Comparison of ENCODE assay signal across 35 mouse cellular contexts in genomic region chr6:135162861-135163260, GRCm38 (mm10). TPM values are rescaled to one million over a fixed set of nuclear protein-coding genes. Genes with fewer than 3 reads are reported as not detected.
DNase-seq lines count a peak whose midpoint lies in the region; ATAC-seq and TF ChIP-seq lines count a peak whose summit lies in the region.
"Had no signal": no experiment of that assay in that cellular context is flagged by ENCODE, and none has a peak within 500 bp of the region (broad histone marks: within the 10 kb centered on the region; RNA-seq: fewer than 3 reads in every experiment).

No protein-coding gene starts in this region.

- no peaks in the 10 kb centered on the region for H3K36me3 ChIP-seq in heart, embryonic 12.5 days
- H3K36me3 ChIP-seq in spleen, adult 2 months (ENCODE audit: control insufficient read depth, insufficient read depth, low read length), result no peaks in the 10 kb centered on the region
- H3K36me3 ChIP-seq in liver, embryonic 15.5 days (replicated peaks), result peaks cover 53% of the 10 kb centered on the region
- H3K36me3 ChIP-seq: embryonic facial prominence, embryonic 13.5 days; heart, embryonic 15.5 days; hindbrain, embryonic 15.5 days; intestine, embryonic 15.5 days; midbrain, embryonic 12.5 days had no signal

- 42% methylated on average over 4 of the region's 4 CpGs for WGBS in heart, embryonic 12.5 days
- 52% methylated on average over 4 of the region's 4 CpGs for WGBS in spleen, adult 2 months
- 27% methylated on average over 4 of the region's 4 CpGs for WGBS in liver, embryonic 15.5 days (ENCODE audit: insufficient replicate concordance)

- no peaks in the 10 kb centered on the region for H3K9me3 ChIP-seq in heart, embryonic 12.5 days (replicated peaks)
- no peaks in the 10 kb centered on the region for H3K9me3 ChIP-seq in liver, embryonic 15.5 days (replicated peaks)
- H3K9me3 ChIP-seq: embryonic facial prominence, embryonic 13.5 days; heart, embryonic 15.5 days; hindbrain, embryonic 15.5 days; intestine, embryonic 15.5 days; midbrain, embryonic 12.5 days had no signal

- DNase-seq in heart, adult 18-20 months, result no peak
- DNase-seq in spleen, adult 2 months (ENCODE audit: low read depth in 1 of 2, low spot score in 2 of 2), result no peak
- no peak for DNase-seq in spleen, postnatal 36 days (ENCODE audit: low spot score in 2 of 2)
- no peak for DNase-seq in cerebellum, postnatal 10 days
- DNase-seq in urinary bladder, adult 2 months (ENCODE audit: low spot score), result no peak
- no peak for DNase-seq in left cerebral cortex, postnatal 4 days
- DNase-seq: adrenal gland, adult 8-10 months; B cell, adult 2 months; cerebellum, adult 18-20 months; cerebellum, postnatal 25 days; embryo, embryonic 11 days; gastrocnemius, adult 2 months; heart, postnatal 4 days; kidney, postnatal 36 days; lung, postnatal 4 days; right cerebral cortex, postnatal 25 days; spleen, adult 18-20 months; thymus, postnatal 14 days had no signal

- no peak overlapping the region for H3K4me2 ChIP-seq in heart, embryonic 12.5 days
- peak overlapping the region; percentile 50 for H3K4me2 ChIP-seq in liver, embryonic 15.5 days
- H3K4me2 ChIP-seq: embryonic facial prominence, embryonic 13.5 days; heart, embryonic 15.5 days; hindbrain, embryonic 15.5 days; intestine, embryonic 15.5 days; midbrain, embryonic 12.5 days had no signal

- H3K4me3 ChIP-seq in heart, embryonic 12.5 days, result no peak overlapping the region
- H3K4me3 ChIP-seq in spleen, adult 2 months (ENCODE audit: extremely low read depth, insufficient read depth, insufficient read length), result no peak overlapping the region
- H3K4me3 ChIP-seq in liver, embryonic 15.5 days (replicated peaks), result peak overlapping the region; percentile 16; the same call in 1 of the 2 replicates
- H3K4me3 ChIP-seq: embryonic facial prominence, embryonic 13.5 days; gastrocnemius, adult 2 months; heart, embryonic 15.5 days; hindbrain, embryonic 15.5 days; intestine, embryonic 15.5 days; midbrain, embryonic 12.5 days had no signal

- intact Hi-C loops in left cerebral cortex, postnatal 4 days (cut with DNase I), result no loop called here

- no peak for TF ChIP-seq CTCF in spleen, adult 2 months (IDR thresholded peaks at IDR 0.05; ENCODE audit: extremely low read depth, insufficient read depth, insufficient read length, insufficient replicate concordance)

- peaks cover 22% of the 10 kb centered on the region for H3K4me1 ChIP-seq in heart, embryonic 12.5 days (replicated peaks)
- H3K4me1 ChIP-seq in spleen, adult 2 months (ENCODE audit: control insufficient read depth, insufficient read depth, insufficient read length), result no peaks in the 10 kb centered on the region
- H3K4me1 ChIP-seq in liver, embryonic 15.5 days (replicated peaks), result peaks cover 79% of the 10 kb centered on the region

- ATAC-seq in heart, embryonic 12.5 days (ENCODE audit: insufficient number of reproducible peaks, low FRiP score), result no peak
- ATAC-seq in liver, embryonic 15.5 days (ENCODE audit: insufficient read depth), result no peak
- ATAC-seq: activated CD4-positive, CD25-positive, alpha-beta regulatory T cell, adult 4 months; forebrain, embryonic 14.5 days; intestine, embryonic 15.5 days had no signal

- 0 out of 2 replicates have a peak, but pooled peaks cover 6% of the 10 kb centered on the region for H3K27me3 ChIP-seq in heart, embryonic 12.5 days (replicated peaks)
- no peaks in the 10 kb centered on the region for H3K27me3 ChIP-seq in spleen, adult 2 months (ENCODE audit: control insufficient read depth, insufficient read depth, low read length)
- H3K27me3 ChIP-seq in liver, embryonic 15.5 days, result no peaks in the 10 kb centered on the region
- H3K27me3 ChIP-seq: CH12.LX; embryonic facial prominence, embryonic 13.5 days; heart, embryonic 15.5 days; hindbrain, embryonic 15.5 days; intestine, embryonic 15.5 days had no signal

- TF ChIP-seq POLR2A in spleen, adult 2 months (IDR thresholded peaks at IDR 0.05; ENCODE audit: low read depth, low read length), result no peak

- H3K9ac ChIP-seq in heart, embryonic 12.5 days, result no peak overlapping the region
- peak overlapping the region; percentile 13 for H3K9ac ChIP-seq in liver, embryonic 15.5 days
- H3K9ac ChIP-seq: embryonic facial prominence, embryonic 13.5 days; heart, embryonic 15.5 days; hindbrain, embryonic 15.5 days; intestine, embryonic 15.5 days; midbrain, embryonic 12.5 days had no signal

- peak overlapping the region; percentile 69 for H3K27ac ChIP-seq in heart, embryonic 12.5 days (ENCODE audit: poor library complexity, severe bottlenecking)
- H3K27ac ChIP-seq in spleen, adult 2 months (ENCODE audit: insufficient read depth, low read length), result peak overlapping the region; percentile 5; the same call in 1 of the 2 replicates
- peak overlapping the region; percentile 77 for H3K27ac ChIP-seq in liver, embryonic 15.5 days (replicated peaks)
- H3K27ac ChIP-seq: embryonic facial prominence, embryonic 13.5 days; gastrocnemius, adult 2 months; heart, embryonic 15.5 days; hindbrain, embryonic 15.5 days; intestine, embryonic 15.5 days; midbrain, embryonic 12.5 days had no signal

RNA-seq across cellular contexts. Expression of gene Fam234b, which starts 34.9 kb away (rescaled TPM):
- 9.0 and 10.7 TPM in 2 replicates for polyA plus RNA-seq in heart, embryonic 12.5 days (2016; fragmentation: Nextera tagmentation; extraction: Ambion mirVana)
- 1 to 10 TPM; 7.7 to 9.0 TPM for total RNA-seq in heart, adult 18-20 months (2021)
- 13.5 and 16.3 TPM in 2 replicates for polyA plus RNA-seq in spleen, adult 2 months (2012; rRNA removed)
- 30.3 and 34.4 TPM in 2 replicates for polyA plus RNA-seq in liver, embryonic 15.5 days (2015; fragmentation: Nextera tagmentation; extraction: Ambion mirVana)
- 5.6 and 5.9 TPM in 2 replicates for polyA plus RNA-seq in urinary bladder, adult 2 months (2012; rRNA removed)
- 10 to 100 TPM; 86.1 to 92.1 TPM for total RNA-seq in left cerebral cortex, postnatal 4 days (2021)

RNA-seq across cellular contexts. Expression of gene Hebp1, which starts 35.0 kb away (rescaled TPM):
- polyA plus RNA-seq in heart, embryonic 12.5 days (2016; fragmentation: Nextera tagmentation; extraction: Ambion mirVana), result 14.8 and 16.0 TPM in 2 replicates
- 10 to 100 TPM; 64.7 to 68.9 TPM for total RNA-seq in heart, adult 18-20 months (2021)
- 52.5 and 53.8 TPM in 2 replicates for polyA plus RNA-seq in spleen, adult 2 months (2012; rRNA removed)
- polyA plus RNA-seq in liver, embryonic 15.5 days (2015; fragmentation: Nextera tagmentation; extraction: Ambion mirVana), result 116 and 117 TPM in 2 replicates
- polyA plus RNA-seq in urinary bladder, adult 2 months (2012; rRNA removed), result 40.7 and 41.8 TPM in 2 replicates
- 10 to 100 TPM; 14.6 to 19.7 TPM for total RNA-seq in left cerebral cortex, postnatal 4 days (2021)
- total RNA-seq: CH12.LX had no signal

RNA-seq across cellular contexts. Expression of gene Gprc5d, which starts 44.8 kb away (rescaled TPM):
- polyA plus RNA-seq in heart, embryonic 12.5 days (2016; fragmentation: Nextera tagmentation; extraction: Ambion mirVana), result not detected in 2 replicates
- not detected for total RNA-seq in heart, adult 18-20 months (2021)
- polyA plus RNA-seq in spleen, adult 2 months (2012; rRNA removed), result 0.09 and 0.25 TPM in 2 replicates
- polyA plus RNA-seq in liver, embryonic 15.5 days (2015; fragmentation: Nextera tagmentation; extraction: Ambion mirVana), result 0.08 and 0.15 TPM in 2 replicates
- polyA plus RNA-seq in urinary bladder, adult 2 months (2012; rRNA removed), result 0.07 TPM in 2 replicates
- not detected for total RNA-seq in left cerebral cortex, postnatal 4 days (2021)
- total RNA-seq: adrenal gland, adult 8-10 months; CH12.LX; G1E; gastrocnemius, adult 2 months; gastrocnemius, postnatal 4 days; left cerebral cortex, postnatal 25 days had no signal
- polyA plus RNA-seq: activated CD4-positive, CD25-positive, alpha-beta regulatory T cell, adult 4 months; embryonic facial prominence, embryonic 13.5 days; forebrain, embryonic 14.5 days; G1E; heart, embryonic 15.5 days; hindbrain, embryonic 15.5 days; intestine, embryonic 15.5 days; kidney, embryonic 14.5 days; lung, embryonic 16.5 days; neural tube, embryonic 11.5 days; stomach, embryonic 14.5 days had no signal

Comparison
In these comparisons a context has a peak if more than half of its experiments do, and no peak if none do; other contexts are left out.
1. H3K27ac ChIP-seq: peak in every context shown above with its lines; median percentile 77 in liver, embryonic 15.5 days; 69 in heart, embryonic 12.5 days; 5 in spleen, adult 2 months.